Mouse (Mus musculus) E14TG2a.4 (cell line): ENCODE results near the gene Fut11.

Source experiments
- CTCF ChIP-seq: conservative IDR thresholded peaks from 2 replicates; pipeline ENCODE4 v1.5.1; 2014; ENCODE audit warnings: low read length
- POU5F1 ChIP-seq: IDR thresholded peaks from 2 replicates; pipeline ENCODE4 v1.6.1; 2014; ENCODE audit warnings: low read length, borderline replicate concordance

- TF ChIP-seq CTCF = no peak
- TF ChIP-seq POU5F1 = no peak
Observed at GRCm38 (mm10) chr14:20664436-20664835, 30.3 kb upstream of the Fut11 start.
